Mouse (Mus musculus) naive thymus-derived CD4-positive, alpha-beta T cell, adult 2 months (primary cell): ENCODE data around the gene Cckar.
A peak's percentile ranks its signal among the peaks of the same experiment; 100 is the strongest.

Experiments
- DNase-seq: peaks from one replicate; pipeline ENCODE4 v3.0.0-alpha.2; 2011; ENCODE audit warnings: low read depth

The Cckar gene

DNA sequence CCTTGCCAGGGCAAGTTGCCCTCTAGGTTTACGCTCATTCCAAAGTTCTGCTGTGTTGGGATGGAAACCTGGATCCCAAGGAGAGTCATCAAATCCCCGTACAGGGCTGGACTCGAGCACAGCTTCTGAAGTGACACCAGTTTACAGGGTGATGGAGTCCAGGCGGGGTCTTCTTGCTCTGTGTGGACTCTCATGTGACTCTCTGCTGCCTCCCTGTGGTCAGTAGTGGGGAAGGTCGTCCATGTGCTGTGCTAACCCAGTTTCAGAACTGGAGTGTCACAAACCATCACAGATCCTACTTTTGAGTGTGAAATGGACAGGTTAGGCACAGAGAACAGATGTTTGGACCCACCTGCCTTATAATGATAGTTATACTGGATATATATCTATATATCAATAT is 35.2 kb downstream of the Cckar start:
- DNase-seq: peak; percentile 75

GRCm38 (mm10) chr5:53671507-53671906 is 36.0 kb downstream of the Cckar start:
- no peak for DNase-seq

DNA sequence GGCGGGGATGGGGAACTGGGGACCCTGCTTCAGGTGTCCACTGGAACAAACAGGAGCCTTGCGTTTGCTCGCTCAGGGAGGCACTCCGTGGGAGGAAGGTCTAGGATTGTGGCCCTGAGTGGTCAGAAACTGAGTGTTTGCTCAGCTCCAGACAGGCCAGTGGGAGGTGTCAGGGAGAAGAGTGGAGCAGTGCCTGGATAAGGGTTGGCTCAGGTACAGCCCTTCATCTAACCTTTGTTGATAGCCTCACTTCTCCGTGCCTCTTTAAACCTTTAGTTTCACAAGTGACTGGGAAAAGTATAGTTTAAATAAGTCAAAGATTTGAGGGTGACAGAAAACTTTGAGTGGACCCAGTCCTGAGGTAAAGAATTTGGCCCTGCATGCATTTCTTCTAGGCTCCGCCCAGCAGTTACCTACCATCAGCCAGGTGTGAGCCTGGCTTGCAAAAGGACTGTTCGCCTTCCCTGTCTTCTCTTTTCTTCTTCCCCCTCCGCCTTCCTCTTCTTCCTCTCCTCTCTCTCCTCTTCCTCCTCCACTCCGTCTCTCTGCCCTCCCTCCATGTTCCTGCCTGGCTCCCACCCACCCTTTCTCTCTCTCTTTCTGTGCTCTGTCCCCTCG is 37.1 kb downstream of the Cckar start:
- DNase-seq: no peak

DNA sequence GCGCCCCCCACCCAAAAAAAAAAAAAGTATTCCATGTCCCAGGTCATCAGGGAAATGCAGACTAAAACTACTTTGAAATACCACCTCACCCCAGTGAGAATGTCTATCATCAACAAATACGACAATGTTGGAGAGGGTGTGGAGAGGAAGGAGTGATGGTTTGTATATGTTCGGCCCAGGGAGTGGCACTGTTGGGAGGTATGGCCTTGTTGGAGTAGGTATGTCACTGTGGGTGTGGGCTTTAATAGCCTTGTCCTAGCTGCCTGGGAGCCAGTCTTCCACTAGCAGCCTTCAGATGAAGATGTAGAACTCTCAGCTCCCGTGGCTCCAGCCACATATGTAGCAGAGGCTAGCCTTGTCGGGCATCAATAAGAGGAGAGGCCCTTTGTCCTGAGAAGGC is 39.5 kb downstream of the Cckar start:
- DNase-seq: no peak

DNA sequence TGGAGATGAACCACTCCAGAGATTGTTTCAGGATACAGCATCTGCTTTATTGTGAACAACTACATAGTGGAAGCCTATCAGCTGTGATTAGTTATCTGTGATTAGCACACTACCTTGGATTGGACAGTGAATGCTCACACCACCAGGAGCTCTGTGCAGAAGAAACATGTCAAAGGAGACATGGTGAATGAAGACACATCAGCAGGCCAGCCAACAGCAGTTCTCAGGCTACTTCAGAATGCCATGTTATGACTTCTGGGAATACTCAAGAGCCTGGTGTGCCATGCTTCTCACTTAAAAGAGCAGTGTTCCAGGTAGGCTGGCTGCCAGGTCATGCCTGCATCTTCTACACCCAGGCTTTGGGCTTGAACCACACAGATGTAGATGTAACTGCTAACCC is 43.8 kb downstream of the Cckar start:
- no peak for DNase-seq

GRCm38 (mm10) chr5:53662413-53662812 is 45.1 kb downstream of the Cckar start:
- no peak for DNase-seq

- DNase-seq: no peak
Measured at GRCm38 (mm10) chr5:53661508-53661907, 46.0 kb downstream of the Cckar start.

- DNase-seq: no peak
Measured at GRCm38 (mm10) chr5:53657925-53658324, 49.6 kb downstream of the Cckar start.

DNA sequence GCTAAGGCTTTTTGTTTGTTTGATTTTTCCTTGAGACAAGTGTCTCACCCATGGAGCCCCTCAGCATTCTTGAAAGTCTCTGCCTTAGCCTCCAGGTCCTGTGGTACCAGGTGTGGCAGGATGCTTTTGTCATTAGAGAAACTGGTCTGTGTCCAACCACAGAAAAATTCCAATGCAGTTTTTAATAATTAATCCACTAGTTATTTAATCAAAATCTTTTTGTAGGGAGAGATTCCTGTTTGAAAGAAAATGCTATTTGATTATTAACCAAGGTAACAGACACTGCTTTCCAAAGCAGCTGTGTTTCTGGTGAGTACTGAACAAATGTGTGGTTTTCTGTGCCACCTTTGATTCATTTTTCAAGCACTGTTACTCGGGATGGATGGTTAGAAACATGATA is 50.9 kb downstream of the Cckar start:
- DNase-seq: no peak
